Mouse (Mus musculus) limb, embryonic 15.5 days (tissue): ENCODE data around the gene Fam45a. TPM values are rescaled to one million over a fixed set of nuclear protein-coding genes. Genes with fewer than 3 reads are reported as not detected.

Experiments used
- ATAC-seq: fragments of 200-750 bp; cut with Nextera tagmentation; 2 replicates; pipeline ENCODE4 v1.8.0; 2017; ENCODE audit warnings: low read depth, moderate TSS enrichment; ENCODE audit not compliant: insufficient number of reproducible peaks, low FRiP score, low TSS enrichment
- H3K27ac ChIP-seq: fragments of 300-500 bp; sonication (generic); 2 replicates; pipeline ENCODE4 v1.5.1; 2015; ENCODE audit warnings: moderate library complexity, mild to moderate bottlenecking, inconsistent platforms
- H3K27me3 ChIP-seq: fragments of 300-500 bp; sonication (generic); 2 replicates; pipeline ENCODE4 v1.6.1; 2015; ENCODE audit warnings: inconsistent platforms
- H3K36me3 ChIP-seq: fragments of 300-500 bp; sonication (generic); 2 replicates; pipeline ENCODE4 v1.6.1; 2015; ENCODE audit warnings: inconsistent platforms
- H3K4me1 ChIP-seq: fragments of 300-500 bp; sonication (generic); 2 replicates; pipeline ENCODE4 v1.6.1; 2015; ENCODE audit warnings: inconsistent platforms
- H3K4me2 ChIP-seq: fragments of 300-500 bp; sonication (generic); 2 replicates; pipeline ENCODE4 v1.6.1; 2015; ENCODE audit warnings: mild to moderate bottlenecking, inconsistent platforms
- H3K4me3 ChIP-seq: fragments of 300-500 bp; sonication (generic); 2 replicates; pipeline ENCODE4 v1.5.1; 2015; ENCODE audit warnings: mild to moderate bottlenecking, inconsistent platforms
- H3K9ac ChIP-seq: fragments of 300-500 bp; sonication (generic); 2 replicates; pipeline ENCODE4 v1.6.1; 2015; ENCODE audit warnings: inconsistent platforms
- H3K9me3 ChIP-seq: fragments of 300-500 bp; sonication (generic); 2 replicates; pipeline ENCODE4 v1.6.1; 2016; ENCODE audit warnings: inconsistent platforms
- WGBS: fragments of 180-500 bp; shearing (Covaris S2); methylation state at CpG from one replicate; pipeline ENCODE4 v1.1.7; 2015; 5-methylcytosine and 5-hydroxymethylcytosine counted together
- polyA plus RNA-seq: library from polyadenylated mRNA; unstranded; fragments of >200 nt; fragmentation: Nextera tagmentation; extraction: Ambion mirVana; gene quantifications from 2 replicates; pipeline ENCODE4 v1.2.1, GENCODE M21; 2015

Gene Fam45a
- 40.7 and 42.9 TPM in 2 replicates for polyA plus RNA-seq

GRCm38 (mm10) chr19:60811098-60812035, at the start of gene Fam45a:
Gene Fam45a (plus strand): TSS chr19:60811585.
- H3K36me3 ChIP-seq: peaks cover 10% of the 10 kb centered on the region
- peak within 1 kb of the TSS; percentile 63 for H3K4me2 ChIP-seq
- H3K4me3 ChIP-seq: peak within 1 kb of the TSS; percentile 72
- H3K27me3 ChIP-seq: no peaks in the 10 kb centered on the region
- H3K9ac ChIP-seq: peak within 1 kb of the TSS; percentile 76
- peaks cover 9% of the 10 kb centered on the region for H3K4me1 ChIP-seq
- no peaks in the 10 kb centered on the region for H3K9me3 ChIP-seq
- peak; percentile 99 for ATAC-seq
- peak within 1 kb of the TSS; percentile 80; the same call in 1 of the 2 replicates for H3K27ac ChIP-seq
- WGBS: 4% methylated on average over 45 of the region's 45 CpGs

DNA sequence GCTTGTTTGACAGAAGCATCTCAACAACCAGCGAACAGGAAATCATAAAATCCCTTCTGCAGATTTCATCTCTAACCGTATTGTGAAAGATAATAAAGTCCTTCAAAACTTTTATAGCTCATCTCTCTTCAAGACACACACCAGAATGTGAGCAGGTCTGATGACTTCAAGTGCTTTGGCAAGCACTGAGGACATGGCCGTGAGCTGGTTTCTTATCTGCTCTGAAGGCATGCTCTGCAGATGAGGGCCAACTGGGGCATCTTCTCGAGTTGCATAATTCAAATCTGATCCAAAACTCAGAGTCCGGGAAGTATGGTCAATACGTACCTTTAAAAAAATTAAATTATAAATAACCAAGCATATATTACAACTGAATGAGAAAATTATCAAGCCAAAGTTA, 38.0 kb upstream of the Fam45a start:
- no peaks in the 10 kb centered on the region for H3K27me3 ChIP-seq
- WGBS: 86% methylated on average over 6 of the region's 6 CpGs
- no peak overlapping the region for H3K4me3 ChIP-seq
- no peak overlapping the region for H3K27ac ChIP-seq
- ATAC-seq: no peak
- peaks cover 70% of the 10 kb centered on the region for H3K36me3 ChIP-seq
- no peaks in the 10 kb centered on the region for H3K9me3 ChIP-seq
- no peak overlapping the region for H3K9ac ChIP-seq
- H3K4me2 ChIP-seq: no peak overlapping the region
- H3K4me1 ChIP-seq: no peaks in the 10 kb centered on the region

DNA sequence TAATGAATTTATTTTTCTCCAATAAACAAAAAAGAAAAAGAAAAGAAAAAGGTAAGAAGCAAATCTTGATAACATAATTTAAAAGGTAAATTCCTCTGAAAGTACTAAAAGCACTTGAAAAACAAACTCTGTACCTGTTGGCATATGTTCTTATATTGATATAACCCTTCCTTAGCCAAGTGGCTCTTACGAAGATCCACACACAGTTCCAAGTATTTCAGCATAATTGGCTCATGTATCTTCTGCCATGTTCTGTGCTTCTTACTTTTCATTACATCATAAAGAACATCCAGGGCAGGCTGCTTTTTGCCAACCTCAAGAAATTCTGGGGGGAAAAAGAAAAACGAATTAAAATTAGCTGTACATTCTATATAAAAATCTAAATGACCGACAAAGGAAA, 29.4 kb upstream of the Fam45a start:
- H3K27me3 ChIP-seq: no peaks in the 10 kb centered on the region
- H3K27ac ChIP-seq: no peak overlapping the region
- H3K9ac ChIP-seq: no peak overlapping the region
- H3K36me3 ChIP-seq: peaks cover 25% of the 10 kb centered on the region
- H3K4me2 ChIP-seq: no peak overlapping the region
- WGBS: 82% methylated on average over 3 of the region's 3 CpGs
- H3K9me3 ChIP-seq: no peaks in the 10 kb centered on the region
- peaks cover 5% of the 10 kb centered on the region; the same call in 1 of the 2 replicates for H3K4me1 ChIP-seq
- no peak overlapping the region for H3K4me3 ChIP-seq
- ATAC-seq: no peak

DNA sequence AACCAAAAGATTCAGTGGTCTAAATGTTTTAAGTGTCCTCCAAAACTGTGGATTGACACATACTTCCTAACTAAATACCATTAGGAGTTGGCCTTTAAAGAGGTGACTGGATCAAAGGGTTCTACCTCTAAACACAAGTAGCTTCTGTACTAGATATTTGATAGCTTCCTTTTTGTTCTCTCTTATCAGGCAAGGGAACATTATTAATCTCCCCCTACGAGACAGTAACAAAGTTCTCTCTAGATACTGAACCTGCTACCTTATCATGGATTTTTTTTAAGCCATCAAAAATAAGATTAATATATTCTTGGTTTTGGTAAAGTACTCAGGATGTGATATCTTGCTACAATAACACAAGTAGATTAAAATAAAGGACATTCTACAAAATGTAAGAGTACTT, 26.7 kb upstream of the Fam45a start:
- Histone ChIP-seq H3K4me1 (peaks cover 11% of the 10 kb centered on the region; the same call in 1 of the 2 replicates), H3K9me3 (no peaks in the 10 kb centered on the region), H3K4me3 (no peak overlapping the region), H3K36me3 (peaks cover 9% of the 10 kb centered on the region), H3K4me2 (no peak overlapping the region), H3K27me3 (no peaks in the 10 kb centered on the region), H3K9ac (no peak overlapping the region), H3K27ac (no peak overlapping the region)
- ATAC-seq: no peak
- 58% methylated on average over 1 of the region's 1 CpGs for WGBS

DNA sequence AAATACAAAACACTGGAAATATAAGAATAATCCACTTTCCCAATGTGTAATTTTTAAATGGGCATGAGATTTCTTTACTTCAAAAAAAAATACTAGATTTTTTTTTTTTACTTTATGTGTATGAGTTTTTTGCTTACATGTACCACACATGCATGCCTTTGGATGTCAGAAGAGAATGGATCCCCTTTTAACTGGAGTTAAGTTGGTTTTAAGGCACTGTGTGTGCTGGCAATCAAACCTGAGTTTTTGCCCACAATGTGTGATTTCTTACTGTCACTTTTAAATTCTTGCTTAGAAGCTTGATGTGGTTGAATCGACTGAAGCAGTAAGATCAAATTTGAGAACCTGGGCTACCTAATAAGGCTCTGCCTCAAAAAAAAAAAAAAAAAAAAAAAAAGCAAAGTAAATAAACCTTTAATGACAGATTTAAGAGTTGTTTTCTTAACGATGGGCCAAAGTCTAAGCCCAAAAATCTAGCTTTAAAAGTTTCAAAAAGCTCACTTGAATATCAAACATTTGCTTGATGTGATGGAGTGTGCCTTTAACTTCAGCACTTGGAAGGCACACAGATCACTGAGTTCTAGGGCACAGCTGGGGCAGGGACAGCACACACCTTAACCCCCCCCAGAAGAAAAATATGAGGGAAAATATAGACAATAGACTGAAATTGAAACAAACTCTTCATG, 23.8 kb upstream of the Fam45a start:
- H3K4me3 ChIP-seq: no peak overlapping the region
- H3K9me3 ChIP-seq: no peaks in the 10 kb centered on the region
- H3K27ac ChIP-seq: no peak overlapping the region
- 25% methylated on average over 2 of the region's 2 CpGs for WGBS
- no peaks in the 10 kb centered on the region for H3K27me3 ChIP-seq
- H3K4me2 ChIP-seq: 0 out of 2 replicates have a peak overlapping the region, but pooled peaks have one; percentile 12
- H3K9ac ChIP-seq: no peak overlapping the region
- H3K36me3 ChIP-seq: no peaks in the 10 kb centered on the region
- ATAC-seq: no peak
- H3K4me1 ChIP-seq: peaks cover 13% of the 10 kb centered on the region

DNA sequence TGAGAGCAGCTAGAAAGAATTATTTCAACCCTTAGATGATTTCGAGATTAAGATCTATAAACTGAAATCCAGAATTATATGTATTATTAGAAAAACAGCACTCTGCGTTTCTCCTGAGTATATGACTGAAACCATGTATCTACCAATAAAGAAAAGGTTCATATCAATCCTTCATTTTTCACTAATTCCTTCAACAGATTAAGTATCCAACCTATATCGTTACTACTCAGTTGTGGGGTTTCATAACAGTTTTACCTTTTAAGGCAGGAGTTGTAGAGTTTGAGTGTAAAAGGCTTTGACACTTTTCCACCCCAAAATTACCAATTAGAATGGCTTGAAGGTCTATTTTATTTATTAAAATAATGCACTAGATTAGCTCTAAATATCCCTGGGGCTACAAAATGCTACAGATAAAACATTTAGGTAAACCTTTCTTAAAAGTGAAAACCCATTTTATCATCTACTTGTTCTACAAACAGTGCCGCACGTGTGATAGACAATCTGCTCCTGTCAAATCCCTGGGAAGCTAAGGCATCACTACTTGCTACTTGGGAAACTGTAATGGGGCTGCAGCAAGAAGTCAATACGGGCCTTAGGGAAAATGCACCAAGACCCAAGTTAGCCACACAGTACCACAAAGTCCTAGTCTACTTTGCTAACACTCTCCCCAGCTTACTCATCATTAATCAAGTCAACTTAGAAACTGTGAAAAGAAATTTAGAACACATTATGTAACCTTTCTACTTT, 23.0 kb upstream of the Fam45a start:
- Histone ChIP-seq H3K4me1 (peaks cover 13% of the 10 kb centered on the region), H3K27me3 (no peaks in the 10 kb centered on the region), H3K27ac (no peak overlapping the region), H3K9ac (no peak overlapping the region), H3K4me2 (peak overlapping the region; percentile 46), H3K4me3 (peak overlapping the region; percentile 98), H3K36me3 (no peaks in the 10 kb centered on the region), H3K9me3 (no peaks in the 10 kb centered on the region)
- ATAC-seq: no peak
- 35% methylated on average over 6 of the region's 6 CpGs for WGBS

GRCm38 (mm10) chr19:60789452-60789851, 21.9 kb upstream of the Fam45a start:
- no peaks in the 10 kb centered on the region for H3K36me3 ChIP-seq
- H3K27me3 ChIP-seq: no peaks in the 10 kb centered on the region
- WGBS: under 1% methylated on average over 7 of the region's 7 CpGs
- H3K4me3 ChIP-seq: peak overlapping the region; percentile 98
- H3K9me3 ChIP-seq: no peaks in the 10 kb centered on the region
- peak overlapping the region; percentile 98 for H3K27ac ChIP-seq
- peak overlapping the region; percentile 100 for H3K9ac ChIP-seq
- H3K4me1 ChIP-seq: peaks cover 13% of the 10 kb centered on the region
- peak overlapping the region; percentile 46 for H3K4me2 ChIP-seq
- ATAC-seq: no peak

DNA sequence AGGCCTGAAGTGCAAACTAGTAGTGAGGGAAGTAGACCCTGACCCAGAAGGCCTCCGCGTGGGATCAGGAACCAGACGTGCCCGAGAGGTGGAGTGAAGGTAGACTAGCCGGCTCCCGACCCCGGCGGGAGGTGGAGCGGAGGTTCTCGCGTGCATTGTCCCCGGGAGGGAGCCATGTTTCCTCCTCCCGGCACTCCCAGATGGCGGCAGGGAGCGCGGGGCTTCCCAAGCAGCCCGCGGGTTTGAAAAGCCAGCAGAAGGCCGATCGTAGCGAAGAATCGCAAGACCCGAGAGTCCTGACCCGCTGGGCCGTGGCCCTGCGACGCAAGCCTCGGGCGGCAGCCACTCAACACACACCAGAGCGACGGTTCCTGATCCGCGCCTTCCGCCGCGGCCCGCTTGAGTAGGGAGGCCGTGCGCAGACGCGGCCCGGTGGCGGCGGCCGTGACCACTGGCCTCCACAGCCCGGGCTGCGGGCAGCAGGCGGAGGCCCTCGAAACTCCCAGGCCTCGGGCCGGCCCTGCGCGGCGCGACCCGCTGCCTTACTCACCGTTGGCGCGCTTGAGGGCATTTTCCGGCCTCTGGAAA, 21.4 kb upstream of the Fam45a start:
- H3K4me1 ChIP-seq: peaks cover 13% of the 10 kb centered on the region
- peak overlapping the region; percentile 46 for H3K4me2 ChIP-seq
- under 1% methylated on average over 60 of the region's 60 CpGs for WGBS
- no peaks in the 10 kb centered on the region for H3K27me3 ChIP-seq
- peak overlapping the region; percentile 98 for H3K27ac ChIP-seq
- ATAC-seq: peak; percentile 54
- peak overlapping the region; percentile 98 for H3K4me3 ChIP-seq
- H3K9ac ChIP-seq: peak overlapping the region; percentile 100
- H3K36me3 ChIP-seq: no peaks in the 10 kb centered on the region
- no peaks in the 10 kb centered on the region for H3K9me3 ChIP-seq

GRCm38 (mm10) chr19:60790551-60791161, 20.7 kb upstream of the Fam45a start, which contains the start of gene Eif3a:
Gene Eif3a (minus strand): TSS chr19:60790658.
- no peaks in the 10 kb centered on the region for H3K27me3 ChIP-seq
- peak within 1 kb of the TSS; percentile 46 for H3K4me2 ChIP-seq
- peaks cover 13% of the 10 kb centered on the region for H3K4me1 ChIP-seq
- no peaks in the 10 kb centered on the region for H3K36me3 ChIP-seq
- WGBS: under 1% methylated on average over 57 of the region's 57 CpGs
- H3K4me3 ChIP-seq: peak within 1 kb of the TSS; percentile 98
- H3K27ac ChIP-seq: peak within 1 kb of the TSS; percentile 98
- H3K9ac ChIP-seq: peak within 1 kb of the TSS; percentile 100
- peak; percentile 95 for ATAC-seq
- no peaks in the 10 kb centered on the region for H3K9me3 ChIP-seq

GRCm38 (mm10) chr19:60791164-60791563, 20.2 kb upstream of the Fam45a start:
- no peaks in the 10 kb centered on the region for H3K36me3 ChIP-seq
- peak overlapping the region; percentile 69 for H3K9ac ChIP-seq
- H3K27ac ChIP-seq: peak overlapping the region; percentile 98
- no peaks in the 10 kb centered on the region for H3K9me3 ChIP-seq
- H3K4me2 ChIP-seq: peak overlapping the region; percentile 46
- H3K4me1 ChIP-seq: peaks cover 11% of the 10 kb centered on the region
- WGBS: 16% methylated on average over 9 of the region's 9 CpGs
- no peak for ATAC-seq
- H3K4me3 ChIP-seq: peak overlapping the region; percentile 98
- H3K27me3 ChIP-seq: no peaks in the 10 kb centered on the region
